Mouse (Mus musculus) hindbrain, embryonic 12.5 days (tissue): ENCODE results near the gene Phactr1. TPM values are rescaled to one million over a fixed set of nuclear protein-coding genes. Genes with fewer than 3 reads are reported as not detected.

Experiments
- ATAC-seq: fragments of 200-750 bp; cut with Nextera tagmentation; 2 replicates; pipeline ENCODE4 v1.8.0; 2017; ENCODE audit warnings: moderate TSS enrichment; ENCODE audit not compliant: low FRiP score
- H3K27ac ChIP-seq: fragments of 300-500 bp; sonication (generic); 2 replicates; pipeline ENCODE4 v1.5.1; 2016; ENCODE audit warnings: mild to moderate bottlenecking
- H3K27me3 ChIP-seq: fragments of 300-500 bp; sonication (generic); 2 replicates; pipeline ENCODE4 v1.6.1; 2016; ENCODE audit warnings: mild to moderate bottlenecking
- H3K36me3 ChIP-seq: fragments of 300-500 bp; sonication (generic); 2 replicates; pipeline ENCODE4 v1.6.1; 2016; ENCODE audit warnings: mild to moderate bottlenecking
- H3K4me1 ChIP-seq: fragments of 300-500 bp; sonication (generic); 2 replicates; pipeline ENCODE4 v1.6.1; 2016
- H3K4me2 ChIP-seq: fragments of 300-500 bp; sonication (generic); replicated peaks from 2 replicates; pipeline ENCODE4 v1.6.1; 2016; ENCODE audit warnings: mild to moderate bottlenecking
- H3K4me3 ChIP-seq: fragments of 300-500 bp; sonication (generic); 2 replicates; pipeline ENCODE4 v1.5.1; 2016; ENCODE audit warnings: mild to moderate bottlenecking
- H3K9ac ChIP-seq: fragments of 300-500 bp; sonication (generic); 2 replicates; pipeline ENCODE4 v1.6.1; 2016; ENCODE audit warnings: mild to moderate bottlenecking, moderate library complexity
- H3K9me3 ChIP-seq: fragments of 300-500 bp; sonication (generic); replicated peaks from 2 replicates; pipeline ENCODE4 v1.6.1; 2016; ENCODE audit warnings: mild to moderate bottlenecking
- WGBS: fragments of 180-500 bp; shearing (Covaris S2); methylation state at CpG from one replicate; pipeline ENCODE4 v1.1.7; 2016; 5-methylcytosine and 5-hydroxymethylcytosine counted together
- polyA plus RNA-seq: library from polyadenylated mRNA; unstranded; fragments of >200 nt; fragmentation: Nextera tagmentation; extraction: Ambion mirVana; gene quantifications from 2 replicates; pipeline ENCODE4 v1.2.1, GENCODE M21; 2016

The Phactr1 gene
- polyA plus RNA-seq, 1 experiment from 2014 or later = 23.6 TPM

GRCm38 (mm10) chr13:43124683-43125074, 444.3 kb downstream of the Phactr1 start:
- 32% methylated on average over 4 of the region's 4 CpGs for WGBS
- H3K27me3 ChIP-seq = no peaks in the 10 kb centered on the region
- H3K4me1 ChIP-seq = peaks cover 26% of the 10 kb centered on the region
- H3K9me3 ChIP-seq = no peaks in the 10 kb centered on the region
- H3K36me3 ChIP-seq = no peaks in the 10 kb centered on the region
- H3K4me3 ChIP-seq = no peak overlapping the region
- H3K9ac ChIP-seq = no peak overlapping the region
- H3K4me2 ChIP-seq = no peak overlapping the region
- ATAC-seq = no peak
- no peak overlapping the region for H3K27ac ChIP-seq

- Histone ChIP-seq H3K9ac (no peak overlapping the region), H3K27ac (no peak overlapping the region), H3K27me3 (no peaks in the 10 kb centered on the region), H3K4me3 (no peak overlapping the region), H3K36me3 (no peaks in the 10 kb centered on the region), H3K4me1 (peaks cover 3% of the 10 kb centered on the region; the same call in 1 of the 2 replicates), H3K9me3 (no peaks in the 10 kb centered on the region), H3K4me2 (no peak overlapping the region)
- ATAC-seq = no peak
- WGBS = 64% methylated on average over 6 of the region's 6 CpGs
Measured at GRCm38 (mm10) chr13:43130161-43130560, 449.7 kb downstream of the Phactr1 start.

- H3K27ac ChIP-seq = no peak overlapping the region
- no peak for ATAC-seq
- WGBS = 77% methylated on average over 10 of the region's 10 CpGs
- no peak overlapping the region for H3K4me3 ChIP-seq
- H3K9ac ChIP-seq = no peak overlapping the region
- H3K27me3 ChIP-seq = no peaks in the 10 kb centered on the region
- 0 out of 2 replicates have a peak, but pooled peaks cover 5% of the 10 kb centered on the region for H3K36me3 ChIP-seq
- no peaks in the 10 kb centered on the region for H3K4me1 ChIP-seq
- no peak overlapping the region for H3K4me2 ChIP-seq
- no peaks in the 10 kb centered on the region for H3K9me3 ChIP-seq
Measured at GRCm38 (mm10) chr13:43131741-43132191, 451.3 kb downstream of the Phactr1 start.

- no peak for ATAC-seq
- H3K4me3 ChIP-seq = no peak overlapping the region
- WGBS = 78% methylated on average over 9 of the region's 9 CpGs
Measured at GRCm38 (mm10) chr13:43132859-43133258, 452.4 kb downstream of the Phactr1 start.

GRCm38 (mm10) chr13:43133400-43133799, 453.0 kb downstream of the Phactr1 start:
- 0 out of 2 replicates have a peak, but pooled peaks cover 5% of the 10 kb centered on the region for H3K36me3 ChIP-seq
- H3K4me3 ChIP-seq = no peak overlapping the region
- no peak for ATAC-seq
- H3K4me2 ChIP-seq = no peak overlapping the region
- WGBS = 88% methylated on average over 7 of the region's 7 CpGs
- H3K9ac ChIP-seq = no peak overlapping the region
- no peak overlapping the region for H3K27ac ChIP-seq
- no peaks in the 10 kb centered on the region for H3K9me3 ChIP-seq
- H3K4me1 ChIP-seq = no peaks in the 10 kb centered on the region
- H3K27me3 ChIP-seq = no peaks in the 10 kb centered on the region

More at GRCm38 (mm10) chr13:43132859-43133258, 452.4 kb downstream of the Phactr1 start:
- Histone ChIP-seq H3K4me2 (no peak overlapping the region), H3K27me3 (no peaks in the 10 kb centered on the region), H3K4me1 (no peaks in the 10 kb centered on the region), H3K27ac (no peak overlapping the region), H3K36me3 (0 out of 2 replicates have a peak, but pooled peaks cover 5% of the 10 kb centered on the region), H3K9me3 (no peaks in the 10 kb centered on the region), H3K9ac (no peak overlapping the region)

GRCm38 (mm10) chr13:43134468-43134867, 454.0 kb downstream of the Phactr1 start:
- WGBS = 81% methylated on average over 4 of the region's 4 CpGs
- Histone ChIP-seq H3K9ac (no peak overlapping the region), H3K27ac (no peak overlapping the region)

GRCm38 (mm10) chr13:43144720-43145418, 464.4 kb downstream of the Phactr1 start:
- Histone ChIP-seq H3K36me3 (0 out of 2 replicates have a peak, but pooled peaks cover 3% of the 10 kb centered on the region), H3K4me3 (no peak overlapping the region), H3K9ac (no peak overlapping the region), H3K4me1 (no peaks in the 10 kb centered on the region), H3K9me3 (no peaks in the 10 kb centered on the region), H3K4me2 (no peak overlapping the region), H3K27ac (no peak overlapping the region), H3K27me3 (no peaks in the 10 kb centered on the region)
- ATAC-seq = no peak
- WGBS = 79% methylated on average over 7 of the region's 7 CpGs

More at GRCm38 (mm10) chr13:43134468-43134867, 454.0 kb downstream of the Phactr1 start:
- Histone ChIP-seq H3K4me2 (no peak overlapping the region), H3K4me3 (no peak overlapping the region), H3K36me3 (0 out of 2 replicates have a peak, but pooled peaks cover 5% of the 10 kb centered on the region), H3K4me1 (no peaks in the 10 kb centered on the region), H3K27me3 (no peaks in the 10 kb centered on the region), H3K9me3 (no peaks in the 10 kb centered on the region)
- no peak for ATAC-seq

- WGBS = 75% methylated on average over 8 of the region's 8 CpGs
- Histone ChIP-seq H3K4me3 (no peak overlapping the region), H3K4me2 (no peak overlapping the region), H3K27ac (no peak overlapping the region), H3K36me3 (peaks cover 18% of the 10 kb centered on the region), H3K27me3 (no peaks in the 10 kb centered on the region), H3K4me1 (no peaks in the 10 kb centered on the region), H3K9me3 (no peaks in the 10 kb centered on the region), H3K9ac (no peak overlapping the region)
- no peak for ATAC-seq
Measured at GRCm38 (mm10) chr13:43146515-43147258, 466.3 kb downstream of the Phactr1 start.

- no peak for ATAC-seq
- 79% methylated on average over 4 of the region's 4 CpGs for WGBS
- H3K9ac ChIP-seq = no peak overlapping the region
- H3K4me1 ChIP-seq = no peaks in the 10 kb centered on the region
- peaks cover 36% of the 10 kb centered on the region for H3K36me3 ChIP-seq
- H3K27me3 ChIP-seq = no peaks in the 10 kb centered on the region
- no peak overlapping the region for H3K27ac ChIP-seq
- no peak overlapping the region for H3K4me3 ChIP-seq
- no peak overlapping the region for H3K4me2 ChIP-seq
- no peaks in the 10 kb centered on the region for H3K9me3 ChIP-seq
Measured at GRCm38 (mm10) chr13:43148692-43149091, 468.3 kb downstream of the Phactr1 start.

GRCm38 (mm10) chr13:43149661-43150060, 469.2 kb downstream of the Phactr1 start:
- no peak overlapping the region for H3K4me2 ChIP-seq
- H3K4me1 ChIP-seq = no peaks in the 10 kb centered on the region
- no peaks in the 10 kb centered on the region for H3K27me3 ChIP-seq
- H3K9ac ChIP-seq = no peak overlapping the region
- WGBS = 83% methylated on average over 3 of the region's 3 CpGs
- H3K36me3 ChIP-seq = peaks cover 46% of the 10 kb centered on the region
- H3K27ac ChIP-seq = no peak overlapping the region
- H3K9me3 ChIP-seq = no peaks in the 10 kb centered on the region
- no peak for ATAC-seq
- no peak overlapping the region for H3K4me3 ChIP-seq

- Histone ChIP-seq H3K27ac (no peak overlapping the region), H3K4me3 (no peak overlapping the region), H3K36me3 (peaks cover 55% of the 10 kb centered on the region), H3K9ac (no peak overlapping the region), H3K9me3 (no peaks in the 10 kb centered on the region), H3K4me2 (no peak overlapping the region), H3K4me1 (no peaks in the 10 kb centered on the region), H3K27me3 (no peaks in the 10 kb centered on the region)
- no peak for ATAC-seq
- 93% methylated on average over 14 of the region's 14 CpGs for WGBS
Measured at GRCm38 (mm10) chr13:43152005-43152520, 471.6 kb downstream of the Phactr1 start.

- Histone ChIP-seq H3K27me3 (no peaks in the 10 kb centered on the region), H3K4me3 (no peak overlapping the region), H3K4me2 (no peak overlapping the region), H3K36me3 (peaks cover 41% of the 10 kb centered on the region), H3K9ac (no peak overlapping the region), H3K4me1 (no peaks in the 10 kb centered on the region), H3K9me3 (no peaks in the 10 kb centered on the region), H3K27ac (no peak overlapping the region)
- no peak for ATAC-seq
- 58% methylated on average over 5 of the region's 5 CpGs for WGBS
Measured at GRCm38 (mm10) chr13:43157370-43157769, 476.9 kb downstream of the Phactr1 start.
